In genomic region chr4:137357517-137358254, GRCm38 (mm10) we compare ENCODE assay signal across 8 mouse cellular contexts. TPM values are rescaled to one million over a fixed set of nuclear protein-coding genes. Genes with fewer than 3 reads are reported as not detected.
A peak's percentile ranks its signal among the peaks of the same experiment; 100 is the strongest.
DNase-seq lines count a peak whose midpoint lies in the region; ATAC-seq and TF ChIP-seq lines count a peak whose summit lies in the region.

Cdc42 (minus strand) TSS chr4:137357720.

- intact Hi-C loops in heart, postnatal 10 days (cut with DNase I): no loop called here

- no peak for TF ChIP-seq CTCF in ES-Bruce4 (IDR thresholded peaks at IDR 0.05; ENCODE audit: low read depth, low read length)
- TF ChIP-seq CTCF in liver, postnatal 0 days (IDR thresholded peaks at IDR 0.05; ENCODE audit: low read depth): no peak

- peak within 1 kb of the TSS; percentile 88 for H3K27ac ChIP-seq in ES-Bruce4 (ENCODE audit: insufficient read depth, low read length)
- peak within 1 kb of the TSS; percentile 97 for H3K27ac ChIP-seq in forebrain, embryonic 13.5 days
- peak within 1 kb of the TSS; percentile 100 for H3K27ac ChIP-seq in liver, postnatal 0 days (ENCODE audit: low read depth)
- peak within 1 kb of the TSS; percentile 98 for H3K27ac ChIP-seq in neural tube, embryonic 14.5 days (ENCODE audit: low read depth, low read length)

- peak; percentile 26 for TF ChIP-seq POLR2A in ES-Bruce4 (IDR thresholded peaks at IDR 0.05; ENCODE audit: insufficient read depth, low read length)

- peak within 1 kb of the TSS; percentile 98 for H3K4me3 ChIP-seq in ES-Bruce4 (ENCODE audit: low read depth, low read length)
- H3K4me3 ChIP-seq in forebrain, embryonic 13.5 days: peak within 1 kb of the TSS; percentile 97
- peak within 1 kb of the TSS; percentile 97 for H3K4me3 ChIP-seq in liver, postnatal 0 days (ENCODE audit: low read depth, low read length)
- peak within 1 kb of the TSS; percentile 93 for H3K4me3 ChIP-seq in neural tube, embryonic 14.5 days (ENCODE audit: low read depth, low read length)

- no peaks in the 10 kb centered on the region for H3K36me3 ChIP-seq in ES-Bruce4 (ENCODE audit: control insufficient read depth, insufficient read depth, low read length, poor library complexity, severe bottlenecking)
- no peaks in the 10 kb centered on the region for H3K36me3 ChIP-seq in forebrain, embryonic 13.5 days (ENCODE audit: poor library complexity, severe bottlenecking)
- H3K36me3 ChIP-seq in liver, postnatal 0 days (replicated peaks; ENCODE audit: insufficient read depth, low read length): no peaks in the 10 kb centered on the region; the same call in 1 of the 2 replicates
- no peaks in the 10 kb centered on the region for H3K36me3 ChIP-seq in neural tube, embryonic 14.5 days (ENCODE audit: control insufficient read depth, insufficient read depth, low read length)

- 0 out of 2 replicates have a peak, but pooled peaks have one; percentile 30 for TF ChIP-seq EP300 in ES-Bruce4 (IDR thresholded peaks at IDR 0.05; ENCODE audit: insufficient read depth, low read depth, low read length)
- 0 out of 2 replicates have a peak, but pooled peaks have one; percentile 15 for TF ChIP-seq EP300 in liver, postnatal 0 days (IDR thresholded peaks at IDR 0.05; ENCODE audit: low read depth)

- H3K9ac ChIP-seq in ES-Bruce4 (ENCODE audit: low read depth, poor library complexity, severe bottlenecking): peak within 1 kb of the TSS; percentile 99
- peak within 1 kb of the TSS; percentile 99 for H3K9ac ChIP-seq in forebrain, embryonic 13.5 days
- peak within 1 kb of the TSS; percentile 100 for H3K9ac ChIP-seq in liver, postnatal 0 days (replicated peaks)
- H3K9ac ChIP-seq in neural tube, embryonic 14.5 days (replicated peaks; ENCODE audit: low read depth, low read length): peak within 1 kb of the TSS; percentile 100

- peak within 1 kb of the TSS; percentile 69 for H3K4me2 ChIP-seq in forebrain, embryonic 13.5 days
- H3K4me2 ChIP-seq in liver, postnatal 0 days (ENCODE audit: low read depth, low read length): peak within 1 kb of the TSS; percentile 74
- H3K4me2 ChIP-seq in neural tube, embryonic 14.5 days (ENCODE audit: low read depth, low read length): peak within 1 kb of the TSS; percentile 65

- peak; percentile 99 for DNase-seq in heart, postnatal 10 days
- peak; percentile 84 for DNase-seq in large intestine, adult 2 months (ENCODE audit: low read depth, low spot score)
- DNase-seq in liver, postnatal 0 days: peak; percentile 99
- DNase-seq in testis, postnatal 10 days (ENCODE audit: low spot score): peak; percentile 99

- peak; percentile 91 for ATAC-seq in cerebellum, adult (ENCODE audit: insufficient number of reproducible peaks, low FRiP score, low TSS enrichment)
- peak; percentile 98 for ATAC-seq in forebrain, embryonic 13.5 days
- ATAC-seq in liver, postnatal 0 days: peak; percentile 97
- peak; percentile 97 for ATAC-seq in neural tube, embryonic 14.5 days (ENCODE audit: low read depth)

- H3K27me3 ChIP-seq in ES-Bruce4 (ENCODE audit: control insufficient read depth, insufficient read depth, low read length, poor library complexity, severe bottlenecking): no peaks in the 10 kb centered on the region
- no peaks in the 10 kb centered on the region for H3K27me3 ChIP-seq in forebrain, embryonic 13.5 days
- no peaks in the 10 kb centered on the region for H3K27me3 ChIP-seq in liver, postnatal 0 days (ENCODE audit: insufficient read depth, low read length)
- no peaks in the 10 kb centered on the region for H3K27me3 ChIP-seq in neural tube, embryonic 14.5 days (ENCODE audit: control insufficient read depth, insufficient read depth, low read length)

- H3K9me3 ChIP-seq in ES-Bruce4 (replicated peaks; ENCODE audit: control insufficient read depth, insufficient read depth, low read length, poor library complexity, severe bottlenecking): no peaks in the 10 kb centered on the region
- no peaks in the 10 kb centered on the region for H3K9me3 ChIP-seq in forebrain, embryonic 13.5 days (replicated peaks)
- no peaks in the 10 kb centered on the region for H3K9me3 ChIP-seq in liver, postnatal 0 days (ENCODE audit: low read length)
- H3K9me3 ChIP-seq in neural tube, embryonic 14.5 days (ENCODE audit: control insufficient read depth, low read length): no peaks in the 10 kb centered on the region

- under 1% methylated on average over 32 of the region's 44 CpGs for WGBS in forebrain, embryonic 13.5 days
- WGBS in large intestine, adult 2 months: under 1% methylated on average over 44 of the region's 44 CpGs
- 1% methylated on average over 33 of the region's 44 CpGs for WGBS in liver, postnatal 0 days (ENCODE audit: insufficient replicate concordance)
- WGBS in neural tube, embryonic 14.5 days: under 1% methylated on average over 31 of the region's 44 CpGs

- peaks cover 2% of the 10 kb centered on the region for H3K4me1 ChIP-seq in ES-Bruce4 (ENCODE audit: control insufficient read depth, insufficient read depth, low read length)
- peaks cover 35% of the 10 kb centered on the region for H3K4me1 ChIP-seq in forebrain, embryonic 13.5 days
- peaks cover 29% of the 10 kb centered on the region for H3K4me1 ChIP-seq in liver, postnatal 0 days (ENCODE audit: insufficient read depth)
- peaks cover 23% of the 10 kb centered on the region for H3K4me1 ChIP-seq in neural tube, embryonic 14.5 days (ENCODE audit: control insufficient read depth, insufficient read depth, low read length)

RNA-seq across cellular contexts. Expression of gene Cdc42, which starts in this region (rescaled TPM):
- polyA plus RNA-seq in ES-Bruce4 (2011; ENCODE audit: insufficient read depth, insufficient read length, low read depth, missing spikeins): 462 and 476 TPM in 2 replicates
- polyA plus RNA-seq in forebrain, embryonic 13.5 days (2015; fragmentation: Nextera tagmentation; extraction: Ambion mirVana): 670 and 681 TPM in 2 replicates
- total RNA-seq in heart, postnatal 10 days (2021): 100 to 1,000 TPM; 245 to 270 TPM
- polyA plus RNA-seq in large intestine, adult 2 months (2012; rRNA removed): 122 and 127 TPM in 2 replicates
- 216 and 227 TPM in 2 replicates for polyA plus RNA-seq in liver, postnatal 0 days (2015; fragmentation: Nextera tagmentation; extraction: Ambion mirVana)
- 997 and 1,001 TPM in 2 replicates for polyA plus RNA-seq in neural tube, embryonic 14.5 days (2014; fragmentation: Nextera tagmentation; extraction: Ambion mirVana)

Comparison
In these comparisons a context has a peak if more than half of its experiments do, and no peak if none do; other contexts are left out.
1. Peak in every context shown above with its lines: DNase-seq, ATAC-seq, H3K4me3 ChIP-seq and H3K27ac ChIP-seq.